Mouse (Mus musculus) c-Kit-negative CD71-positive TER-119-positive erythroid progenitor cells, embryonic 14.5 days (primary cell): Measurements from ENCODE around the gene Mef2d.
"Not testable (repeated sequence)": the region's sequence is repeated elsewhere in the genome, so short reads cannot be mapped to it uniquely, and the experiment has no call there.

Source experiments
- DNase-seq: peaks from one replicate; pipeline ENCODE4 v3.0.0-alpha.2; 2013; ENCODE audit warnings: low read depth, low spot score

Gene Mef2d

DNA sequence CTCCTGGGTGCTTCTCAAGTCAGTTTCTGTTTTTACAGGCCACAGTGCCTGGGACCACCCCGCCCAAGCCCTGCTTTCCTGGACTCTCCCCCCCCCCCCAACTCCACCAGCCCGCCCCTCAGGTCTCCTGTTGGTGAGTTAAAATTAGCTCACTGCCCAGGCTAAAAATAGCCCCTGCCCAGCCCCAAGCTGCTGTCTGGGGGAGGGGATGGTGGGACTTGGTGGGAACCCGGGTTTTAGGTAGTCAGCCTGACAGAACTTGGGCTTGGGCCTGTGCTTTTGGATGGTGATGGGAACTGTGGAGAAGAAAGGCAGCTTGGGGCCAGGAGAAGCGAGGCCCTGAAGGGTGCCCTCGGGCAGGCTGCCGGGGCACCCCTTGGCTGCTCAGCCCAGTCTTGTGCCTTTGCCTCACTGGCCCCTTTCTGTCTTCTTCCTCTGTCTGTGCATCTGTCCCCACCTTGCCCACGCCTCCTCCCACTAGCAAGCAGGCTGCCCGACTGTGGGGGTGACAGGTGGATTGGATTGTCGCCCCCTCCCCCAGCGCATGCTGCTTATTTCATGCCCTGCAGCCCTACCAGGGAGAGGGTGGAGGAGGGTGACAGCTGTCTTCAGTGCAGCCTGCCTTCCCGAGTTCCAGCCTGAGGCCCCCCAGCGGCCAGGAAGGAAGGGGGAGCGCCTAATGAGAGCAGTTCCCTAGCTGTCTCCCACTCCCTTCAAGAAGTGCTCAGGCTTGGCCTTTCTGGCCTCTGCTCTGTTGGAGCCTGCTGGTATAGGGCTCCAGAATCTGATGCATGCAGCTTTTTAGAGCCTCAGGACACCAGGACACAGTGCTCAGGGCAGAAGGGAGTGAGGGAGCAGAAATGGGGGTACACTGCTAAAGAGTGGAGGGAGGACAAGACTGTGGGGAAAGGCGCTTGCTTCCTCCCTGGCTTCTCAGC lies 8.2 kb downstream of the Mef2d start:
- DNase-seq: no peak

DNA sequence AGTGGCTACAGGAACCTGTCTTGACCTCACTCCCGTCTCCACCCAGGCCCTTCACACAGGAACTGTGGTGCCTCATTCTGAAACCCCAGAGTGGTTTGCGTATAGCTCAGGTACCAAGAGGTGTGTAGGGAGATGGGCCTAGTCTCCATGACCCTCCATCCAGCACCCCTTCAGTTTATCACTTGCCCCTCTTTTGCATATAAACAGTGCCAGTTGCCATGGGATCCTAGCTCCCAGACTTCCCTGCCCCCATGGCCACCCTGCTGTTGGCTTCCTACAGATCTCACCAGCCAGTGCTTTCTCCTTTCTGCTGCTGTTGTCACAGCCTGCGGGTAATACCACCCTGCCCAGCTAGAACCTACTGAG lies 8.8 kb downstream of the Mef2d start:
- DNase-seq: no peak

DNA sequence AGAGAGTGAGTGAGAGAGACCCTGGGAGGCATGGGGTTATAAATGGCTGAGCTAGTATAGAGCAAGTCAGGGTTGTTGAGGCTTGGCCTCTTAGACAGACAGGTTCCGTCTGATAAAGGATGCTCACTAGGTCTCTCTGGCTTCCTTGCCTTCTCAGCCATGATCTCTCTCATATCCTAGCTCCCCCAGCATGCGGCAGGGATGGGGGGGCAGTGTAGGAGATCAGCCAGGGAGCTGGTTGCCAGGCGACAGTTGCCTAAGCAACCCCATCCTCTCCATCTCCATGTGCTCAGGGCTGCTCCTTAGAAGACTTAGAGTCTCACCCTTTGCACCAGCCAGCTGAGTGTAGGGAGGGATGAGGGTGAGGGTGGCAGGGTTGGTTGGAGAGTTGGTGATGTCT lies 9.9 kb downstream of the Mef2d start:
- no peak for DNase-seq

DNA sequence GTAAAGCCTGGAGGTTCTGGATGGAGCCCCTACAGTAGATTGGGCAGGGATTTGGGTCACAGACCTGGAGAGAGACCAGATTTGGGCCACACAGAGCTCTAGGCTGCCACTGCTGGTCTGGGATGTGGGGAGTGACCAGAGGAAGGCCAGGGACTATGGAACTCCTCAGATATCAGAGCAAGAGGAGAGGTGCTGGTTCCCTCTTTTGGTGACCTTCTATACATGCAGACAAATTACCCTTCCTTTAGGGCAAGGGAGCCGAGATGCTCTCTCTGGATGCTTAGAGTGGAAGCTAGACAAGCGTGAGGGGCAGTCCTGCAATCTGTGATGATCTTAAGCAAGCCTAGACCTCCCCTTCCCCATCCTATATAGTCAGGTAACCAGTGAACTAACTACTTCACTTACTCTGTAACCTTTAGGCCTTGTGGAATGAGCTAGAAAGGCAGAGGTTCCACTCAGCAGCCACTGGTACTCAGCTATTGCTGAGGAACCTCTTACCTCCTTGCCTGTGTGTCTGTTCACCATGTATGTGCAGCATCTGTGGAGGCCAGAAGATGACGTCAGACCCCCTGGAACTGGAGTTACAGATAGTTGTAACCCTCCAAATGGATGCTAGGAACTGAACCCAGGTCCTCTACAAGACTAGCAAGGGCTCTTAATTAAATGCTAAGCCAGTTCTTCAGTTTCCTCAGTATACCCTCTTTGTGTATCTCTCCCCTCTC lies 11.3 kb downstream of the Mef2d start:
- no peak for DNase-seq

DNA sequence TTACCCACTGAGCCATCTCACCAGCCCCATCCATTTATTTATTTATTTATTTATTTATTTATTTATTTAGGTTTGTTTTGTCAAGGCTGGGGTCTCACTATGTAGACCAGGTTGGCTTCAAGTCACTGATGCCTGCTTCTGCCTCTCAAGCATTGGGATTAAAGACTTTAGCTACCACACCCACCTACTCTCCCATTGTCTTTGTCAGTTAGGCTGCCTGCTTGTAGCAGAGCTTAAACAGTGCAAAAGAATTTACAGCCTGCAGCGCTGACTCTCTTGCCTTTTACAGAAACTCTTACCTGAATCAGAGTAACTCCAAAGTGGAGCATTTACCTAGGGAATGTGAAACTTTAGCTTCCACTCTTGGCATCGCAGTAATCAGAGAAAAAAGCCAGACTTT lies 12.1 kb downstream of the Mef2d start:
- DNase-seq: no peak

DNA sequence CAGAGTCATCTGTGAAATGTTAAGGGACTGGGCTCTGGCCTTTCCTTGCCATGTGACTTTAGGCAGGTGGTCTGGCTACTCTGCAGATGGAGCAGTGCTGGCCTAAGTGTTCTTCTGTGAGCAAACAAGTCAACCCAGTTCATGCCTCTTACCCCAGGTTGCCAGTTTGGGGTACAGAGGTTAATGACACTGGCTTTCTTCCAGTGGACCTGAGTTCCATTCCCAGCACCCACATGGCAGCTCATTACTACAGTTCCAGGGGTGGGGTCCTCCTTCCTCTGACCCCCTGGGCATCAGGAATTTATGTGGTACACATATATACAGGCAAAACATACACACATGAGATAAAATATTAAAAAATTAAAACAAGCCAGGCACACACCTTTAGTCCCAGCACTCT lies 14.6 kb downstream of the Mef2d start:
- DNase-seq: no peak

DNA sequence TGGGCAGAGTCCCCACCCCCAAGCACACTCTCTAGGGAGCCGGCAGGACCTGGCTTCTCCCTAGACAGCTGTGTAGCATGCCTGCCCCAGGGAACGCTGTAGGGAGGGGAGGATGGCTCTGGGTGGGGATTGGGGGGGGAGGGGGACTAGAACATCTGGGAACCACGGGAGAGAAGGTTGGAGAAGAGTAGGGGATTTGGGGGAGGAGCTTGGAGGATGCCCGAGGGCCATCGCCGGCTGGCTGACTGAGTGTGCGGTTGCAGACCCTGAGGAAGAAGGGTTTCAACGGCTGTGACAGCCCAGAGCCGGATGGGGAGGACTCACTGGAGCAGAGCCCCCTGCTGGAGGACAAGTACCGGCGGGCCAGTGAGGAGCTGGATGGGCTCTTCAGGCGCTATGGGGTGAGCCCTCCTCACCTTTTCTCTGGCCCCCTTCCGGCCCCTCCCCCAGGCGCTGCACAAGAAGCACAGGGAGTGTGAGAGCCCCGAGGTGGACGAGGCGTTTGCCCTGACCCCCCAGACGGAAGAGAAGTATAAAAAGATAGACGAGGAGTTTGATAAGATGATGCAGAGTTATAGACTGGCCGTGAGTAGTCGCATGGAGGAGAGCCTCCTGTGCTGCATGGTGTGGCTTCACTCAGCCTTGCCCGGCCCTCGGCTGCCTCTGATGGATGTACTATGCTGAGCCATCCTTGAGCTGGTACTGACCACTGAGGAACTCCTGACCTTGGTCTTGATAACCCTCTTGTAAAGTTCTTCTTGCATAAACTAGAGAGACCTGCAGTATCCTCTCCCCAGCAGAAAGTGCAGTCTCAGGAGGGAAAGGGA lies 15.8 kb downstream of the Mef2d start:
- DNase-seq: no peak

DNA sequence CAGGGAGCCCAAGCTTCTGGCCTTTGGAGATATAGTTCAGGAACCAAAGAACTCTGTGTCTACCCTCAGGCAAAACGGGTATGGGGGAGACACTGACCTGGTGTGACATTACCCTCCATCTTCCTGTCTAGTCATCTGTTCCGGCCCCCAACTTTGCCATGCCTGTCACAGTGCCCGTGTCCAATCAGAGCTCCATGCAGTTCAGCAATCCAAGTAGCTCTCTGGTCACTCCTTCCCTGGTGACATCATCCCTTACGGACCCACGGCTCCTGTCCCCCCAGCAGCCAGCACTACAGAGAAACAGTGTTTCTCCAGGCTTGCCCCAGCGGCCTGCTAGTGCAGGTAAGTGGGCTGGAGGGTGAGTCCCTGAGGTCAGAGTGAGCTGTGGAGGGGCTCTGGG lies 16.8 kb downstream of the Mef2d start:
- no peak for DNase-seq

DNA sequence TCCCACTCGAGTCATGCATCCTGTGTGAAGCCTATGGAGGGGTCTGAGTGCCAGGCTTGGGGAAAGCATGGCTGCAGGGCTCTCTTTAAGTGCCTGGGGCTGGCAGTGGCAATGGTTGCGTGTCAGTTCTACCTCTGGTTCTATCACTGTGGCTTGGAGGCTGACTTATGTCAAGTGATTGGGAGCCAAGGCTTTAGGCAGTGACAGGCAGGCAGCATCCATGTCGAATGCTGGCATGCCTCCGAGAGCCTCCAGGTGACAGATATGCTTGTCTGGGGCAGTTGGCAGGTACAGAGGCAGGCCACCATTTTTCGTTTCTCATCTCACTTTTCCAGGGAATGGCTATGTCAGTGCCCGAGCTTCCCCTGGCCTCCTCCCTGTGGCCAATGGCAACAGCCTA lies 18.7 kb downstream of the Mef2d start:
- no peak for DNase-seq

DNA sequence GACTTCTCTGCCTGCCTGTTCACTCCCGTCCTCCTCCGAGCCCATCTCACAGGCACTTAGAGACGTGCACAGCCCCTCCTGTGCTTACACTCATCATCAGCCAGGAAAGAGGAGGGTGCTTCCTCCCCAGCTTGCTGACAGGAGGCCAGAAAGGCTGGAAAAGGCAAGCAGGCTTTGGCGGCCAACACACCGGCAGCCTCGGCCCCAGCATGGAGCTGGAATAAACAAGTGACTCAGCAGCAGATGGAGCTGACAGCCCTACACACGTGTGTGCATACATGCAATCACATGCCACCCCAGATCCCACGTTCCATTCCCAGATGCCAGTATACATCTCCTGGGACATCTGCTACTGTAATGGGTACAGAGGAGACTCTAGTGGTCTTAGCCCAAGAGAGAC lies 20.1 kb downstream of the Mef2d start:
- DNase-seq: no peak

DNA sequence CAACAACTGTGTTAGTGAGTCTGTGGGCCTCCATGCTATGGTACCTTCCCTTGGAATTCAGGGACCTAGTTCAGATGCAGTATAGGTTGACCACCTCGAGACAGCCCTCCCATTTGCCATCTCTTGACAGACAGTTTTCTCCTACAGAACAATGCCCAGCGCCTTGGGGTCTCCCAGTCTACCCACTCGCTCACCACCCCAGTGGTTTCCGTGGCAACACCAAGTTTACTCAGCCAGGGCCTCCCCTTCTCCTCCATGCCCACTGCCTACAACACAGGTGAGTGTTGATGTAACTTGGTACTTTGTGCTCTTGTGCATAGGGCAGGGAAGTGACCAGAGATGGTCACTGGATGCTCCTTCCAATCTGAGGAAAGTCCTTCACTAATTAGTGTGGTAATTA lies 20.6 kb downstream of the Mef2d start:
- DNase-seq: no peak

DNA sequence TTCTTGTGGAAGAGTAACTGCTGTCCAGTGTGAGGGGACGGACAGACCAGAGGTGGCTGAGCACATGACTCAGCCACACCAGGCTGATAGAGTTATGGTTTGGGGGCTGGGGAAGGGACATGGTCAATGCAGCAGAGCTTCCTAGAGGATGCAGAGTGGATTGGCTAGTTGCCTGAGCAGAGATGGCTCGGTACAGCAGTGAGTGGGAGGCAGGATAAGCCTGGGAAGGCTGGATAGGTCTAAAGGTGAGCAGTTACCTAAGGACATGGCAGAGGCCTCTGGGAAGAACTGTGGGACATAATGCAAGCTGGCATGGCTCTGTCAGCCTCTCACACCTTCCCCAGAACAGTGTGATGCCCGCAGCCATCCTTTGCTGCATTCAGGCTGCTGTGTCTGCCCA lies 21.7 kb downstream of the Mef2d start:
- DNase-seq: no peak

DNA sequence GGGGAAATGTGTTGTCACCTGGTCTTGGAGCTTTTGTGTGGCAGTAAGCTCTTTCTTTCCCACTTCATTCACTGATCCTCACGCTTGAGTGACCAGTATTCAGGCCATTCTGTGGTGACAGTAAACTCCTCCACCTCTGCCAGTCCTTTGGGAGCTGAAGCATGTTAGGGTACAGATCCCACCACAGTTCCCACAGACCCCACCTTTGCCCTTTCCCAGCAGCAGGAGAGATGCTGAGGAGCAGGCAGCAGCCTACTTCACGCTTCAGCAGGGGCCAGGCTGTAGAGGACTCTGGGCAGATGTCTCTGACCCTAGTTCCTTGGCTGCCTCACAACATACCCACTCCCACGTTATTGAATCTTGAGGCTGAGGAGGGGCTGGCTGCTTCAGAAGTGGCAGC lies 22.1 kb downstream of the Mef2d start:
- DNase-seq: no peak

DNA sequence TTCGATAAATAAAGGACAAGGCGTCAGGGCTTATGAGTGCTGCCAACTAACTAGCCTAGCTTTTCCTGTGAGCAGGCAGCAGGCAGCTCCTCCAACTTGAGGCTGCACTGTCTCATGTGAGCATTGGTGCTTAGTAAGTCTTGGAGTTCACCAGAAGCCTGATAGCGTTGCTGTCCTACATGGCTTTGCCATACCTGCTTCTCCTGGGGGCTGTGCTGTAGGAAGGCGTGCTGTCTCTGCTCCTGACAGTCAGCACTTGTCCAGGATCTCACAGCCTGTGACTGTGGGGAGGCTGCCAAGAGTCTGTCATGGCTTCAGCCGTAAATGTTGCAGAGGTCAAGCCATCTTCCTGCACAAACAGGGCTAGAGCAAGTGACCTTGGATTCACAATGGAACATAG lies 23.9 kb downstream of the Mef2d start:
- no peak for DNase-seq

DNA sequence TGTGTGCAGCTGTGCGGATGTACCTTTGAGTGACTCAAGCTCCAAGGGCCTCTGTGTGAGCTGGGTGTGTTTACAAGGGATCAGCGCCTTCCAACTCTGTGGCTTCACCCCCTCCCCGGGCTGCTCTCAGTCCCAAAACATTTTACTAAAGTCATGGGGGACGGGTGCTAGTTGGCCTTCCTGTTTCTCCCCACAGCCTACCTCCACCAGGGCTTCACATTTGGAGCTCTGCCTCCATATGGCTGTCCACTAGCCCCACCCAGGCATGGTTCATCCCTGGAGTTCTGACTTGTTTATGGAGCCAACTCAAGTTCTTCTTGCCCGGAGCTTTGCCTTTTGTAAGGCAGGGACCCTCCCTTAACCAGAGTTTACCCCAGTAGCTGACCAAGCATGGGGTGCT lies 28.2 kb downstream of the Mef2d start:
- DNase-seq: no peak

DNA sequence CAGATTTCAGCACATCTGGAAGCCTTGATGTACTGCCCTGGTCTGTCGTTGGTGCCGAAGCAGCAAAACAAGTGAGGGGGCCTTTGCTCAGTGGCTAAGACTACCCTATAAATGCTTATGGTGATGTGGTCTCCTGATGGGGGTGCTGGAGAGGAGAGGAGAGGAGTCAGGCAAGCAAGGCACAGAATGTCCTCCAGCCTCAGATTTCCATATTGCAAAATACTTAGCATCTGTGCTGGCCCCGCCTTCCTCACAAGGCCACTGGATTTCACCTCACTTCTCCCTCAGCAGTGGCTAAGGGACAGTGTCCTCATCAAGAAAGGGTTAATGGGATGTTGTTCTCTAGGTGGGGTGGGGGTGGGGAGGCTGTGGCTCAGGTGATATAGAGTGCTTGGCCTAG lies 30.3 kb downstream of the Mef2d start:
- DNase-seq: no peak

DNA sequence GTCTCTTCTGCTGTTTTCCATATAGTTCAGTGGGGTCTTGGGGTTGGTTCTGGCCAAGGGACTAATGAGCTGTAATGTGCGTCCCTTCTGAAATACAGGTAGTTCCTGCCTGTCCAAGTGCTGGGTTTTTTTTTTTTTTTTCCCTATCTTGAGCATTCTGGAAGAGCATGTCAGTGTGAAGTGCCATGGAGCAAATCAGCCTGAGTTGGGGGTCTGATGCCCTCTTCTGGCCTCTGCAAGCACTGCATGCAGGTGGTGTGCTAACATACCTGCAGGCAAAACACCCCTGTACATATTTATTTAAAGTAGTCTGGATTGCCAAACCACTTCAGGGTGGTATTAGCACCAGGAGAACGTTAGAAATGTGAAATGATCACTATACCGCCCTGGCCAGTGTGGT lies 31.2 kb downstream of the Mef2d start:
- DNase-seq: no peak

DNA sequence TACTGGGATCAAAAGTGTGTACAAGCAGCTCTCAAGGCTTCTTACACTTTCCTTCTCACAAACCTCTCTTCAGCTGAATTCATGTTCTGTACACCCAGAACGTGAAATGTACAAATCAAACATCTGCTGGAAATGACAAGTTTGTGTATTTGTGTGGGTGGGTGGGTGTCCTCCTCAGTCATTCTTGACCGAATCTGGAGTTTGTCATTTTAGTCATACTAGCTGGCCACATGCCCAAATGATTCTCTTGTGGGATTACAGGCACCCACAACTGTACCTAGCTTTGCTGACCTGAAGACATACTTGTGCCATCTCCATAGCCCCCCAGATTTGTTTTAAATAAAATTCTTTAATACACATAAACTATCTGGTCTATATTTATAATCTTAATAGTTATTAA lies 32.7 kb downstream of the Mef2d start:
- no peak for DNase-seq

DNA sequence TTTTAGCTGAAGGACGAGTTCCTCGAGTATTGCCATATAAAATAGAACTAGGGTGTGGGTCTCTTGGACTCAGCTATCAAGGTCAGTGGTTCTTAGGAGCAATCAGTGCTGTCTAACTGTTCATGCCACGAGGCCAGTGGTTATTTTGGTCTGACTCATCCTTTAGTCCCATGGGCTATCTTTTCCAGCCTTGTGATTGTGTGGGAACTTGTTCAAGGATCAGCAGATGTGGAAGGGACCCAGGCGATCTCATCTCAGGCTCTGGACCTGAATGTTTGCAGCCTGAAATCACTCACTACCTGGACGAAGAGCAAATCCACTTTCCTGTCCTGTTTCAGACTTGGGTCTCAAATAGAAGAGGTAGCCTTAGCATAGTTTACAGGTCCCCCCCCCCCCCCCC lies 34.9 kb downstream of the Mef2d start:
- no peak for DNase-seq

DNA sequence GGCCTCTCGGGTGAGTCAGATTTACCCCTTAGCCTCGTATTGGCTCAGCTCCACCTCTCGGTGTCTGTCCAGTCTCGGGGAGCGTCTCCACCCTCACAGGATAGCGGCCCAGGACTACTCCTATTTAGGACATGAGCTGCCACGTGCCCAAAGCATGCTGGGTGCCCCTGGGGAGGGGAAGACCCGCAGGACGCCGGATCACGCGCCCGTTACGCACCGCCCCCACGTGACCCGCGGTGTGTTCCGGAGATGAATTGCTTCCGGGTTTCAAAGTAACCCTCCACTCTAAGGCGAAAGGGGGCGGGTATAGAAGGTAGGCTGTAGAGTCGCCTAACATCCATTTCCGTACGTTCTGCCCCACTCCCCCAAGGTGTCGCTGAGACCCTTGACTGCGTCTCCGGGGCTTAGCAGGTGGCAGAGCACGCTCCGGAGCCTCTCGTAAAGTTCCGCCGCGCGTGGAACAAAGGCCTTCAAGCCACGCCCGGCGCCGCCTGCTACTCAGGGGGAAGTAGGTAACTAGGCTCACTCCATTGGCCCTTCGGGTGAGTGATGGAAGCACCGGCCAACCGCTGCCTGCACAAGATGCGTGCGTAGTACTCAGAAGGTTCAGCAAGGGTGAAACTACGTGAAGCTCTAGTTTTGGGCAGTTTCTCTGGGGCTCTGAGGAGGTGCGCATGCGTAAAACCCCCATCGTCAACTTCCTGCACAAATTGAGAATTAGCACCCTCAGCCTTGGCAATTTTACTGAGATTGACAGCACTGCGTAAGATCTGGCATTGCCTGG lies 35.6 kb downstream of the Mef2d start:
- peak; percentile 84 for DNase-seq

DNA sequence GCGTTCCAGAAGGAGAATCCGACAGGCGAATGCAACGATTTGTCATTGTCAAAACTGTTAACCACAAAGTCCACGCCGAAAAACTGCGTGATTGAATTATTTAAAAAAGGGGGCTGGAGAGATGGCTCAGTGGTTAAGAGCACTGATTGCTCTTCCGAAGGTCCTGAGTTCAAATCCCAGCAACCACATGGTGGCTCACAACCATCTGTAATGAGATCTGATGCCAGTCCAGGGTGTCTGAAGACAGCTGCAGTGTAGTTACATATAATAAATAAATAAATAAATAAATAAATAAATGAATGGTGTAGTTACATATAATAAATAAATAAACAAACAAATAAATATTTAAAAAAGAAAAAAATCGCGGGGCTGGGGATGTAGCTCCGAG lies 36.2 kb downstream of the Mef2d start:
- DNase-seq: not testable (repeated sequence)

DNA sequence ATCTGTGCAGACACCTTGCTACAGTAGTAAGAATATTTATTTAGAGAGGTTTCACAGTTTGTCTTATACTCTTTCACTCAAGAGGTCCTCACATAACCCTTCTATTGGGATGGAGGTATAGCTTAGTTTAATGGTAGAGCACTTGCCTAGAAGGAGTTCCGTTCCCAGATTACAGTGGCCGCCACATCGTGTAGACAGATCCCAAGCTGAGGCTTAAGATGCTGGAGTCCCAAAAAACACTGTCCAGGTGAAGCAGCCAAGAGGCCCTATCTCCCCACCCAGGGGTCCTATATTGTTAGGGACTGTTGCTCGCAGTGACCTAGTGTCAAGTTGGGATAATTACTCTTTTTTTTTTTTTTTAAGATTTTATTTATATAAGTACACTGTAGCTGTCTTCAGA lies 36.8 kb downstream of the Mef2d start:
- DNase-seq: no peak
